Mouse (Mus musculus) brain, embryonic 18.5 days (tissue): Measurements from ENCODE around the gene Entpd8.

Source experiments
- DNase-seq: peaks from one replicate; pipeline ENCODE4 v3.0.0-alpha.2; 2012; ENCODE audit warnings: low read depth, low spot score

Entpd8 gene

DNA sequence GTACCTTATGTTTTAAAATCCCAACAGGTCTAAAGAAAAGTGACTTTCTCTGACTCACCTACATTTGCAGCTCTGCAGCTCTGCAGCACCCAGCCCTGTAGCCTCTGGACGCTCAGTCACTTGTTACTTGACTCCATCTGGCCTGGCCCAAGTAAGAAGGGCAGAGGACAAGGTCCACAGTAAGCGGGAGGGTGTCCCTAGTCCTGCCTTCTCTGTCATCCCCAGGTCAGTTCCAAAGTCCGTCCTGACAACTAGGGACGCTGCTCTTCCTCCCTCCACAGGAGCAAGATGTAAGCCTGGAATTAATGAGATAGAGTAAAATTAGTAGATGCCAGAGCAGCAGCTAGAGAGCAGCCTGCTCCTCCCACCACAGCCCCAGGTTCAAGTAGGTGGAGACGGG, at the start of gene Entpd8:
Gene Entpd8, plus strand, starts transcription at position 229 of the 400 bp plus-strand sequence.
- no peak for DNase-seq

DNA sequence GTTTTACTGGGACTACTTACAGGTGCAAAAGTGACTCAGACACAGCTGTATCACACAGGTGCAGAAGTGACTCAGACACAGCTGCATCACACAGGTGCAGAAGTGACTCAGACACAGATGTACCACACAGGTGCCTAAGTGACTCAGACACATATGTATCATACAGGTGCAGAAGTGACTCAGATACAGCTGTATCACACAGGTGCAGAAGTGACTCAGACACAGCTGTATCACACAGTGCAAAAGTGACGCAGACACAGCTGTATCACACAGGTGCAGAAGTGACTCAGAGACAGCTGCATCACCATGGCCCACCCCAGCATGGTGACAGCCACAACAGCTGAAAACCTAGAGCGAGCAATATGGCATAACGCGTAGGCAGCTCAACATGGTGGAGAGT, 45.1 kb upstream of the Entpd8 start:
- DNase-seq: no peak

DNA sequence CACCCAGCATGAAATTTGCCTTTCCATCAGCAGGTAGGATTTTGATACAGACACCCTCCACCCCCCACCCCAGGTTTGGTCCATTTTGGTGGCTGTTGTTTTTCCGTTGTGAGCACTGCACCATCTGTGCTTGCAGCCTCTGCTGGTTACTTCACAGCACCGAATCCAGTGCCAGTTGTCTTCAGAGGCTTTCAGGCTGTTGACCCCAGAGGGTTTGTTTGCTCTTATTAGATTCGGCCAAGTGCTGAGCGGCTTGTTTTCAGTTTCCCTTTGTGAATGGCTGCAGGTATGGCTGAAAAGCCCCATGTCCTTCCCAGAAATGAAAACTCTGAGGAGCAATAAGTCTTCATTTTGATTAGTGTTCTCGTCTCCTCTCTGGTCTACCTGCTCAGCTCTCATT, 40.0 kb upstream of the Entpd8 start:
- no peak for DNase-seq

DNA sequence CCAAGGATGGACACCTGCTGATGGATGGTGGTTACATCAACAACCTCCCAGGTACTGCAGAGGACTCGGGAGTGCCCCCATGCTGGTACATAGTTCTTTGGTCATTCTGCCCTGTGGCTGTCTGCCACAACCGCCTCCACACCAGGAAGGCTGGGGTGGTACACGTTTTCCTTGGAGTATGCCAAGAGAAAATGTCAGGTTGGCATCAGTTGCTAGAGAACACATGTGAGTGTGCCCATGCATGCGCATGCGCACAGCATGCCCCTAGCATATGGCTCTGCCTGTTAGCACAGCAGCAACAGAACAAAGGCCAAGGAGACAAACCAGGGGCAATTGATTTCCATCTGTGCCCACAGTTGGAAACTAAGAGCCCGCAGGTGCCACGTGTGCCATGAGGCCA, 29.2 kb upstream of the Entpd8 start:
- DNase-seq: no peak

DNA sequence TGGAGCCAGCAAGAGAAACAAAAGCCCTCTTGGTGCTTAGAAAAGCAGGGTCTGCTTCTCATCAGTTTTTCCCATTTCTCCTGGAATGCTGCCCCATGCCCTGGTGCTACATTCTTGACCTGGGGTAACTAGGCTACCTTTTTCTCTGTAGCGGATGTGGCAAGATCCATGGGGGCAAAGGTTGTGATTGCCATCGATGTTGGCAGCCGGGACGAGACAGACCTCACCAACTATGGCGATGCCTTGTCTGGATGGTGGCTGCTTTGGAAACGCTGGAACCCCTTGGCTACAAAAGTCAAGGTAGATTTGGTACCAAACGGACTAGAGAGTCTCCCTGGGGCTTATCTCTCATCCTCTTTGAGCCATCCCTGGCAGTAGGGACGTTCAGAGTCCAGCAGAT, 28.7 kb upstream of the Entpd8 start:
- no peak for DNase-seq

DNA sequence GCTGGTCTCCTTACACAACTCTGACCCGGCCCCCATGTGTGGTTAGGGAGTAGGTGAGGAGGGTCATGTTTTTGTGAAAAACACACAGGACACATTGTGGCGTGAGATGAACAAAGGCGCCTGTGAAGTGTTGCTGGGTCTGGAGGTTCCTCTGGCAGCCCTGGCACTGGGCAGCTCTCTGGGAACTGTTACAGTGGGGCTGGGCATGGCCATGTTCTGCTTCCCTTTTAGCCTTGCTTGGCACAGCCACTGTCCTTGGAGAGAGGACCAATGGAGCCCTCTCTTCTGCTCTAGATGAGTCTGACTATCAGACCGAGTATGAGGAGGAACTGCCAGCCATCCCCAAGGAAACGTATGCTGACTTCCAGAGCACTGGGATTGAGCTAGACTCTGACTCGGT, 27.0 kb upstream of the Entpd8 start:
- no peak for DNase-seq

DNA sequence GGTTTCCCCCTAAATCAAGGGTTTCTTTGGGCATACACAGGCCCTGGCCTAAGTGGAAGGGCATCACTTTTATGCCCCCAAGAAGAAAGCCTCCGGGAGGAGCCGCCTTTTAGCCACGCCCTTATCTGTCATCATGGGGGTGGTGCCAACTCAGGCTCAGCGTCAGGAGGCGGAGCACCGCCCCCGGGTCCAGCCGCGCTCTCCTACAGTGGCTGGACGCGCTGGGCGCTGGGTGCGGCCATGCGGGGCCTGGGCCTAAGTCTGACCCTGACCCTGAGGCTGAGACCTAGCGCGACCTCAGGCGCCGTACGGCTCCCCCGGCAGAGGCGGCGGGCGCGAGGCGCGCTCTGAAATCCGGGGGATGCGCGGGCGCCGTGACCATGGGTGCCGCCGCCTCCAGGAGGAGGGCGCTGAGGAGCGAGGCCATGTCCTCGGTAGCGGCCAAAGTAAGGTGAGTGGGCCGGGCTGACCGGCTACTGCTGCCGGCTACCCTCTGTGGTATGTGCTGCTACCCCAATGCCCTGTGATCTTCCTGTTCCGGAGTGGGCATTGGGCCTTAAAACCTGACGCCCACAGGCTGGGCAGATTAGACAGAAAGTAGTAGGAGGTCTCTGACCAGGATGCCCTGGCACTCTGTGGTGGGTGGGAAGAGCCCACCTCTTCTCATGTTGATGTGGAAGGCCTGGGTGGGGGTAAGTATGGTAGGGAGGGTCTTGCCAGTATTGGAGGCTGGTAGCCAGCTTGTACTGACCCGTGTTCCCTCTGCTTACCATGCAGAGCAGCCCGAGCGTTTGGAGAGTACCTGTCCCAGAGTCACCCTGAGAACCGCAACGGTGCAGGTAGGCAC, 25.7 kb upstream of the Entpd8 start, which contains the start of gene Nsmf:
Gene Nsmf, plus strand, starts transcription at position 135 of the 847 bp plus-strand sequence.
- DNase-seq: peak; percentile 59

DNA sequence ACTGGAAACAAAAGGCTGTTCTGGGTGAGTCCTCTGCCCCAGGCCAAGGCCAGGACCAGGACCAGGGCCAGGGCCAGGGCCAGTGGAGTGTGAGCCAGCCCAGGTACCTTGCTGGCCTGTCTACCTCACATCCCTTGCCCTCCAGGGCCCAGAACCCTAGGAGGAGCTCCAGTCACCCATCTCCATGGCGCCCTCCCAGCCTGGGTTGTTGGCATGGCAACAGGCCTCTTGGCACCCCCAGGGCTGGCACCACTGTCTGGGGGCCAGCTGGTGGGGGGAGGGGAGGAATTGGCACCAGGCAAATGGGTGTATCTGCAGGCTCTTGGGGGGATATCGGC, 25.1 kb upstream of the Entpd8 start:
- peak; percentile 56 for DNase-seq

DNA sequence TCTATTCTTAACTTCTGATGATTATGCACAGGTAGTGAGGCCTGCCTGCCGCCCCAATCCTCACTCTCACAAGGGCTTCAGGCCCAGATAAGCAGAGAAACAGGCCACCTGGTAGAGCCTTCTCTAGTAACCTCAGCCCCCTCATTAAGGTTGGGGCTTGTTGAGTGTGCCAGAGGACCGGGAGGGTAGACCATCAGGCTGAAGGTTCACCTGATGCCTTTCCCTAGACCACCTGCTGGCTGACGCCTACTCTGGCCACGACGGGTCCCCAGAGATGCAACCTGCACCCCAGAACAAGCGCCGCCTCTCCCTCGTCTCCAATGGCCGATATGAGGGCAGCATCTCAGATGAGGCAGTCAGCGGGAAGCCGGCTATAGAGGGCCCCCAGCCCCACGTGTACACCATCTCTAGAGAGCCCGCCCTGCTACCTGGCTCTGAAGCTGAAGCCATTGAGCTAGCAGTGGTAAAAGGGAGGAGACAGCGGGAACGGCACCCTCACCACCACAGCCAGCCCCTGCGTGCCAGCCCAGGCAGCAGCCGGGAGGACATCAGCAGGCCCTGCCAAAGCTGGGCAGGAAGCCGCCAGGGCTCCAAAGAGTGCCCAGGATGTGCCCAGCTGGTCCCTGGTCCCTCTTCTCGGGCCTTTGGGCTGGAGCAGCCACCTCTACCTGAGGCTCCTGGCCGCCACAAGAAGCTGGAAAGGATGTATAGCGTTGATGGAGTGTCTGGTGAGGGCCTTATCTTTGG, 24.5 kb upstream of the Entpd8 start:
- DNase-seq: no peak

DNA sequence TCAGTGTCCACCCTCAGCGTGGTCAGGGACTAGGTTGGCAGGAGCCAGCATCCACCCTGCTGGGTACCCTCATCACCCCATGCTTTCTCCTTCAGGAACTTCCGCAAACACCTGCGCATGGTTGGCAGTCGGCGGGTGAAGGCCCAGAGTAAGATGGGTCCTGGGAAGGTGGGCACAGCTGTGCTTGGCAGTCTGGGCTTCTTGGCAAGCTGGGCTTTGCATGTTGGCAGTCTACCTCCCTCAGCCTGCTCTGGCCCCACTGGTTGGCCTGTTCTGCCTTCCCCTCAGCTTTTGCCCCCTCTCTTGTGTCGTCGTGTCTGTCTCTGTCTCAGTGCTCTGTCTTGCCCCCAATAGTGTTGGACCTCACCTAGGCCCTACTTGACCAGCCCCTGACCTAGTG, 21.2 kb upstream of the Entpd8 start:
- DNase-seq: no peak

DNA sequence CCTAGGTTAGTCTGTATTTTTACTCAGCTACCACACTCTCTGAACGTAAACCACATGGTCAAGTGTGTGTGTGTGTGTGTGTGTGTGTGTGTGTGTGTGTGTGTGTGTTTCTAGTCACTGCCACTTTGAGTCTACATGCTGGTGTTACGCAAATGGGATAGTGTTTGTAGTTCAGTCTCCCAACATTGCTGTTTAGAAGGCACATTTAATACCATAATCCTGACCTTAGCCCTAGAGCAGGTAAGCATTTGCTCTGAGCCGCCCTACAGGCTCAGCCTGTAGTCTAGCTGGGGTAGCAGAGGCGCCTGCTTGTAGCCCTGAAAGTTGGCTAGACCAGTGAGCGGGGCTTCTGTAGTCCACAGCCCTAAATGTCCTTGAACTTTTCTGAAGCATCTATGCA, 16.6 kb upstream of the Entpd8 start:
- DNase-seq: no peak

DNA sequence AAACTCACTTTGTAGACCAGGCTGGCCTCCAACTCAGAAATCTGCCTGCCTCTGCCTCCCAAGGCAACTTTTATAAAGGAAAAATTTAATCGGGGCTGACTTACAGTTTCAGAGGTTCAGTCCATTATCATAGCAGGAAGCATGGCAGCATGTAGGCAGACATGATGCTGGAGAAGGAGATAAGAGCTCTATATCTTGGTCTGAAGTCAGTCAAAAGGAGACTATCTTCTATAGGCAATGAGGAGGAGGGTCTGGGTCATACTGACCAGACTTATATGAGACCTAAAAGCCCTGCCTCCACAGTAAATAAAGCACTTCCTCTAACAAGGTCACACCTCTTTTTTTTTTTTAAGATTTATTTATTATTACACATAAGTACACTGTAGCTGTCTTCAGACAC, 15.8 kb upstream of the Entpd8 start:
- no peak for DNase-seq

DNA sequence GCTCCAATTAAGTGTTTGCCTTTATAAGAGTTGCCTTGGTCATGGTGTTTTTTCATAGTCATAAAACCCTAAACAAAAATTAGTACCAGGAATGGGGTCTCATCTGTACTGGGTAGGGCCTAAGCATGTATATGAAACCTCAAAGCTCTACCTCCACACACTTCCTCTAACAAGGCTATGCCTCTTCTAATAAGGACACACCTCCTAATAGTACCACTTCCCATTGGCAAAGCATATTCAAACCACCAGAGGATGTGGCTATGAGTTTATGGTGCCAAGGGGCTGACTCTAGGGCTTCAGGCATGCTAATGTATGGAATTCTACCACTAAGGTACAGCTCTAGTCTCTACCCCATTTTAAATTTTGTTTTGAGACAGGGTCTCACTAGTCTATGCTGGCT, 14.6 kb upstream of the Entpd8 start:
- no peak for DNase-seq

DNA sequence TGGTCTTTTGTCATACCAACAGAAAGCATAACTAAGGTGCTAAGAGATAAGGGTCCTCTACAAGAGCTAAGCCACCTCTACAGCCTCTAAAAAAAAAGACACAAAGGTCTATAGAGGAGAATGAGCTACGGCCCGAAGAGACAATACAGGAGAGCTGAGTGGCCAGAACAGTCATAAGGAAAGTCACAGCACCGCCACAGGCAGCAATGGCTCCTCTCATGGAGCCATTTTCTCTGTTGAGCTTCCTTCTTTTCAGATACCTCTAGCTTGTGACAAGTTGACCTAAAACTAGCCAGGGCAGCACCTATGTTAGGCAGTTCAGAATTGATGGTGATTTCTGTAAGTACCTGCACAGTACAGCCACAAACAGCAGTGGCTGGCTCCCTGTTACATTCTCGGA, 13.6 kb upstream of the Entpd8 start:
- no peak for DNase-seq

DNA sequence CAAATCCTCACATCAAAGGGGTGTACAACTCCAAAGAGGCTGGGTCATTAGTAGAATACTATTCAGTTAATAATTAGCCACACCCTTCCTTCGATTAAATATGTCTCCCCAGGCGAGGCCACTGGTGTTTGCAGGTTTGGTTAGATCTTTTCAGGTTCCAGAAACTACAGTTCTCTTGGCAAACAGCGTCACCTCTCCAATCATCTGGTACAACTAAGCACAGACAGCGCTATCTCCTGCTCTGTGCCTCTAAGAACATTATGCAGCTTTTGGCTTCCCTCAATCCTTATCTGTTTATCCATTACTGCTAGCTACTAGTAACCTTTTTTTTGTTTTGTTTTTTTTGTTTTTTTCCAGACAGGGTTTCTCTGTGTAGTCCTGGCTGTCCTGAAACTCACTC, 10.6 kb upstream of the Entpd8 start:
- DNase-seq: no peak

DNA sequence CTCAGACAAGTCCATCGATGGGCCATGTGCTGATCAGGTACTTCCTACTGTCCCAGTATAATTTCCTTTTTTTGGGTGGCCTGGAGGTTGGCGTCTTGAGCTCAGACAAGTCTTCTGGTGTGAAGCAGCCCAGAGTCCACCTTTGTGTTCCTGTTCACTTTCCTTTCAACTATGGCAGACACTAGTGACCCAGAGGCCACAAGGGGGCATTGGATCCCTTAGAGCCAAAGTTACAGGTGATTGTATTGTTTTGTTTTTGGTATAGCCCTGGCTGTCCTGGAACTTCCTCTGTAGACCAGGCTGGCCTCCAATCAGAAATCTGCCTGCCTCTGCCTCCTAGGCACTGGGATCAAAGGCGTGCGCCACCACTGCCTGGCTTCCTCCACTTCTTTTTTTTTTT, 7.7 kb upstream of the Entpd8 start:
- no peak for DNase-seq

DNA sequence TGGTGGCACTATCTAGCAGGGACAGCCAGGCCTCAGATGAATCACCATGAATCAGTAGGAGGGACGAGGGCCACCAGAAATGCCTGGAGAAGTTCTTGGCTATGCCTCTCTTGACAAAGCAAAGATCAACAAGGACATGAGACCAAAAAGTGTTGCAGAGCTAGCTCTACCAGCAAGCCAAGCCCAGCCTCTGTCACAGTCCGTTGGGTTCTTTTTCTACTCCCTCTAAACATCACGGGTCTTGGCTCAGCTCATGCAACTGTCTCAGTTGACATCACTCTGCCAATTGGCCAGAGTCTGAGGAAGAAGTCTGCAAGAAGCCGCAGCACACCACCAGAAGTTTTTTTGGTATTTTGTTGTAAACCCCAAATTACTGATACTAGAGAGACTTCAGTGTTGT, 4.6 kb upstream of the Entpd8 start:
- DNase-seq: no peak

DNA sequence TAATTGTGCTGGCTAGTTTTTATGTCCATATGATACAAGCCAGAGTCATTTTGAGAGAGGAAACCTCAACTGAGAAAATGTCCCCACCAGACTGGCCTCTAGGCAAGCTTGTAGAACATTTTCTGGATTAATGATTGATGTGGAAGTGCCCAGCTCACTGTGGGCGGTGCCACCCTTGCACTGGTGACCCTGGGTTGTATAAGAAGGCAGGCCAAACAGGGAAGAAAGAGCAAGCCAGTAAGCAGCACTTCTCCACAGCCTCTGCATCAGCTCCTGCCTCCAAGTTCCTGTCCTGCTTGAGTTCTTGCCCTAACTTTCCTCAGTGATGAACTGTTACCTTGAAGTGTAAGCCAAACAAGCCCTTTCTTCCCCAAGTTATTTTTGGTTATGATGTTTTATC, 1.1 kb upstream of the Entpd8 start:
- DNase-seq: no peak

DNA sequence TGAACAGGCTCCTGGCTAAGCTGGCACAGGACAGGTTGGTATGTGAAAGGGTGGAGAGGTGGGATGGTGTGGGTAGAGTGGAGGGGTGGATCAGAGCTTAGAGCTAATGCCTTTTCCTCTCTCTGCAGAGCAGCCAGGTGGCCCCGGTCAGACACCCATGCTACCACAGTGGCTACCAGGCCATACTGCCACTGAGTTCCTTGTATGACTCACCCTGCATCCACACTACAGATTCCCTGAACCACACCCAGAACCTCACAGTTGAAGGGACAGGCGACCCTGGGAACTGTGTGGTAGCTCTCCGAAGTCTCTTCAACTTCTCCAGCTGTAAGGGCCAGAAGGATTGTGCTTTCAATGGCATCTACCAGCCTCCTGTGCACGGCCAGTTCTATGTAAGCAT, 3.6 kb downstream of the Entpd8 start:
- DNase-seq: no peak

DNA sequence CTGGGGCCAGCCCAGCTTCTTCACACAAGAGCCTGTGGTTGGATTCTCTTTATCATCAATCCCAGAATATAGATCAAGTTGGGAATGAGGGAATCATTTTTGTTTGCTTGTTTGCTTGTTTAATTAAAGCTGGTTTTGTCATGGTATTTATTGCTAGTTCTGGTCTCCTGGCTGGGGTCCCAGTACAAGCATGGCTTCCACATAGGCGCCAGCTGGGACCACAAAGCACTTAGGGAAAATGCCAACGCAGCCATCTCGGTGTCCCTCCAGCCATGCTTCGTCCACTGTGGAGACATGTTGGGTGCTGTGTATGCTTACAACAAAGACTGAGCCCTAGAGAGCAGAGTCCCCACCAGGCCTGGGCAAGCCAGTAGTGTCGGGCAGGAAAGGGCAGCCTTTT, 5.5 kb downstream of the Entpd8 start:
- DNase-seq: no peak

DNA sequence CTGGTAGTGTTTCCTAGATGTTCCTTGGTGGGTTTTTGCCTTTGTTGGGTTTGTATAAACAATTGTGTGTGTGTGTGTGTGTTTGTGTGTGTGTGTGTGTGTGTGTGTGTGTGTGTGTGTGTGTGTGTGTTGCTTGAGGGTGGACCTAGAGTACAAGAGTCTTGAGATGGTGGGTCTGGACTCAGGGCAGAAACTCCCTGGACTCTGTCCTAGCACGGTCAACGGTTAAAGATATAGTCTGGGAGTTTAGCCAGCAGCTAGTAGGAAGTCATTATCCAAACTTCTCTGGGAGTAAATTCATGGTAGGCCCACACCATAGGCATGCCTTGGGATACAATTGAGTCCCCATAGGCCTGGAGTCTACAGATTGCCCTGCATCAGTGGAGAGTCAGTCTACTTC, 7.7 kb downstream of the Entpd8 start:
- DNase-seq: no peak

DNA sequence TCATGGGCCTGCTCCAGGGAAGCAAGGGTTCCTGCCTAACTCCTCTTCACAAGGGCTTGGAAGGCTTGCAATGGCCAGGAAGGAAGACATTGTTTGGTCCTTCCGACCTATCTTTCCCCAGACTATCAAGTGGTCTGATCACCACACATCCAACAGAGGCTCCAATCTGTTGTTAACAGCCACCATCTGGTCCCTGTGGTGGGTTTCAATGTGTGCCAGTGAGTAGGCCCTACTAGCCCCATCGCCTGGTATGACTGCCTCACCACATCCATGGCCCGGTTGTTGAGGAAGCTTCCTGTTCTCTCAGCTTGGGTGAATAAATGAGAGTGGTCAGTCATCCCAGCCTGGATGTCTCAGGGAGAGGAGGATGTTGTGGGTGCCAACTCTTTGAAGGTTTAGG, 8.5 kb downstream of the Entpd8 start:
- no peak for DNase-seq

DNA sequence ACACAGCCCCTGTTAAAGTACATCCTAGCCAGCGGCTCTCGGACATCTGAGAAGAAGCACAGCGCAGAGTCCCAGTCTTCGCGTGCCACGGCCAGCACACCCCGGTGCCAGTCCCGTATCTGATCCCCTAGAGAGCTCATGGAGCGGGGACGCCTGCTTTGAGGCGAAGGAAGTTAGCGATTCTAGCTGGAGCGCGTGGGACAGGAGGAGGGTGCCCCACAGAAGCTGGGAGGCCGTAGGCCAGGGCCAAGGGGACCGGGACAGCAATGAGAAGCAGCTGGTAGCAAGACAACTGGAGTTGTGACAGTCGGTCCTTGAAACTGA, 14.6 kb downstream of the Entpd8 start:
- DNase-seq: no peak
